Mouse (Mus musculus) kidney, adult 18-20 months (tissue): ENCODE data around the gene Npr3.
"Not testable (repeated sequence)": the region's sequence is repeated elsewhere in the genome, so short reads cannot be mapped to it uniquely, and the experiment has no call there.

Experiments
- DNase-seq: peaks from one replicate; pipeline ENCODE4 v3.0.0; 2021

The Npr3 gene

DNA sequence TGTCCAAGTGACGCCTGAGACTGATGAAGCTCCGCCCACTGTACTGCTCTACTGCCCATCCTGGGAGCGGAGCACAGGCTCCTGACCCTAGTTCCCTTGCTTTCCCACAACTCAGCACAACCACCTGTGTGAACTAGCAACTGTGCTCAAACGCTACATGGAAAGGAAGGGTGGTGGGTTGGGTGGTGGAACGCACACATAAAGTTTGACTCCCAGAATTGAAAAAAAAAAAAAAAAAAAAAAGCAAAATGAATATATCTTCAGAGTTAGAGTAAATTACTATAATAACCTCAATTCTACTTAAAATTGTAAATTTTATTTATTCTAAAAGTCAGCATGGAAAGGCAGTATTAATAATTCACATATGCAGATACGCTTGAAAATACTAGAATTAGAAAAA is 25.3 kb downstream of the Npr3 start:
- no peak for DNase-seq

DNA sequence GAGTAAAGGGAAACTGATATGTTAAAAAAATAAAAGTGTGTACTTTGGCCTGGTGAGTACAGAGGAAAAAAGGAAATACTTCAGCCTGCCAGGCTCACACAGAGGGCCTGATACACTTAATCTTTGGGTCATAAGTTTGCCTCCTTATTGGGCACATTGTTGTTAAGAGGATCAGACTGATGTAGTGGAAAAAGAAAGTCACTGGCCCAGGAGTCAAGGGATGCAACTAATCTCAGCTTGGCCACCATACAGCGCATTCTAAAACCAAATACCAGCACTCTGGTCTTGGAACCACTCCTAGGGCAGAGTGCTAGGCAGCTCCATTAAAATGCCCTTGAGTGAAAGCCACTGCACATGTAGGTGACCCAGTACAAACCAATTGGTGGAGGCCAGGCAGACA is 28.8 kb downstream of the Npr3 start:
- DNase-seq, result no peak

DNA sequence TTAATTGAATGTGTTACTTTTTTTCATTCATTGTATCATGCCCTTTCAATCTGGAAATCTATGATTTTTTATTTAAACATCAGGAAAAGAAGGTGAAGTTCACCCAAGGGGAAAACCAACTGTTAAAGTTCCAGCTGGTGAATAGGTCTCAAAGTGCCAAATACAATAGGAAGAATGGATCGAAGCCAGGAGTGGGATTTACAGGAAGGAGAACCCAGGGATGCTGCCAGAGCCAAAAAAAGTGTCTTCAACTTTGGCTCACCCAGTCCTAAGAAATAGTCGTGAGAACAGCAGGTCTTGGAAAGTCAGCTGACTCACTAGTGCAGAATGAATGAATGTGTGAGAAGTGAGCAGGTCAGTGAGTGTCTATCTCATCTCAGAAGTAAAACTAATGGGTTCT is 29.8 kb downstream of the Npr3 start:
- DNase-seq, result no peak

DNA sequence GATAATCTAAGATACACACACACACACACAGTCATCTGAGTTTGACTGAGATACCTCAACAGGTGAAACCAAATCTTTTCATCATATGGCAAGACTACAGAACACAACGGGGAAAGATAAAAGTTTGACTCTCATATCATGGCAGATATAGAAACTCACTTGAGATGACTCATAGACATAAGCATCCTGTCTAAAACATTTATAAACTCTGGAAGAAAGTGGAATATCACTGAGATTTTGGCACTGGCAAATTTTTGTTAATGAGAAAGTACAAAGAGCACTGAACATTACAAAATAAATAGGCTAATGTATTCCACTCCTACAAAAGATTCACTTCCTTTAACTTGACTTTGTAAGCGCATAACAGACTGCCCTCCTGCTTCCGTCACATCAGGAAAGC is 40.2 kb downstream of the Npr3 start:
- no peak for DNase-seq

DNA sequence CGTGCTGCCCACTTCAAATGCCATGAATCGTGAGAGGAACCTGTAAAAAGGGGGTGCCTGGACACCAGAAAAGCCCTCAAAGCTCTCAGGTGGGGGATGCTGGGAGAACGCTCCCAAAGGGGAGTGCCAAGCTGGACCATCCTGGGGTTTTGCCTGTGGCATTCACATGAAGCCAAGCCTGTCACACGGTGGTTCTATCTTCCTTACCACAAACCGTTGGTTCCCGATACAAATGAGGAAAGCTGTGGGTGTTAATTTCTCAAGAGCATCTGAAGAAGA is 43.6 kb downstream of the Npr3 start:
- DNase-seq, result no peak

DNA sequence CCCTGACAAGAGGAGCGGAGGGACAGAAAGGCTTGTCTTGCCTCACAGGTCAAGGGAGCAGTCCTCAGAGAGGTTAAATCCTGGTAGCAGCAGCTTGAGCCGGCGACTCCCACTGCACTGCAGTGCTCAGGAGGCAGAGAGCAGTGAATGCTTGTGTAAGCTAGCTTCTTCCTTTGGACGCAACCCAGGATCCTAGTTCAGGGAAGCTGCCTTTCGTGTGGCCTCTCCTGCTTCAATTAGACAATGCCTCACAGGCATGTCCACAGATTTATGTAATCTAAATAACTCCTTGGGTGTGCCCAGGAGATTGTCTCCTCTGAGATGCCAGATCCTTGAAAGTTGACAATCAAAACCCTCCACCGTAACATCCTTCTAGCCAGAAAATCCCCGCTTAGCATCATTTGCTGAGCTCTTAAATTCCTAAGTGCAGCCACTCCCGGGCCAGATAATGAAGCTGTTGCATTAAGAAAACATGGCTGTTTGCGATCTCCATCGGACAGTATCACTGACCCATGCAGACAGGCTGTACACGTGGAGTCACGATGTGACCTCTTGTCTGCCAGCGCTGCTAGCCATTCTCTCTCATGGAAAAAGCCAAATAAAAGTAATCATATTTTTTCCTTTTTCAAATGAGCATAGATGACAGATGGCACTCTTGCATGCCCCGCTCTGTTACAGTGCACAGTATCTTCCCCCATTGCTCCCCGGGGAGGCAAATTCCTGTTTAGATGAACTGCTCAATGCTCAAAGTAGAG is 44.1 kb downstream of the Npr3 start:
- no peak for DNase-seq

DNA sequence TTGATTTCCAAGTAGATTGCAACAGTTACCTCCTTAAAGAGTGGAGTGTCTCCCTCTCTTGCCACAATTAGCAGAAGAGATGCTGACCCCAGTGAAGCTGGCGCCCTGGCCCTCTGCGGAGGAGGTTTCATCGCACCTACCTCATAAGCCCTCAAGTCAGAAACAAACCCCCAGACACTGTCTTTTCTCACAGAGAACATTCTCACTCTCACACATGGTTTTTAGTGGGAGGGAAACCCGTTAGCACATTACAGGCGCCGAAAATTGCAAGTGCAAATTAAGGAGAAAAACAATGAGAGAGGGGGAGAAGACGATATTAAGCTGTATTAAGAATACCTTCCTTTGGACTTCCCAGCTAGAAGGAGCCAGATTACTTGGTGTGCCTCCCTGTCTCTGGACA is 44.8 kb downstream of the Npr3 start:
- DNase-seq, result no peak

DNA sequence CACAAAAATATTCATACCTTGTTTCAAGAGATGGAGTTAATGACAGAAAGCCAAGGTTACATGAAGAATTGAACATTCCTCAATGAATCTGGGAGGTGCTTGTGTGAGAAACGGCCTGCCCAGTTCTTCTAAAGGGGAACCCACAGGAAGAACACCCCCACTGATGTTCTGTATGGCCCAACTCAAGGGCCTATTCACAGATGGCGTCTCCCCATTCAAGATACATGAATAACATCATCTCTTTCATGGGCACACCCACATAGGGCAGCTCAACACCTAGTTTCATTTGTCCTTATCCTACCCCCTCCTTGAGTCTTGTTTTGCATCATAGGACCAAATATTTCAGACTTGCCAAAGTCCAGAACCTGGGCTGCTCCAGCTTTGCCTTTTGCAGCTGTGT is 46.8 kb downstream of the Npr3 start:
- no peak for DNase-seq

DNA sequence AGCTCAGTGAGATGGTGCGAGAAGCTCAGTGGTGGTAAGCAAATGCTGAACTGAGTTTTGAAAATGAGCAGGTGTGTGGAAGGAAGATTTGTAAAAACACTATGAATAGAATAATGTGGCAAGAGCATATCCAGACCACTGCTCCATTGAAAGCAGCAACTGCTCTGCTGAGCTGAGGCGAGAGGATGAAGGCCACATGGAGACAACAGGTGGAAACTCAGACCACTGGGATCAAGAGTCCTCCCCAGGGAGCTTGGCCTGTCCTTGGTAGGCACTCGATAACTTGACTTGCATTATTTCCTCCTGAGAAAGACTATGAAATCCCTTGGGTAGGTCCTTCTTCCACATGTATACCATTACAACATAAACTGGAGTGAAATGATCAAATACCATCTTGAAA is 47.3 kb downstream of the Npr3 start:
- DNase-seq, result no peak

DNA sequence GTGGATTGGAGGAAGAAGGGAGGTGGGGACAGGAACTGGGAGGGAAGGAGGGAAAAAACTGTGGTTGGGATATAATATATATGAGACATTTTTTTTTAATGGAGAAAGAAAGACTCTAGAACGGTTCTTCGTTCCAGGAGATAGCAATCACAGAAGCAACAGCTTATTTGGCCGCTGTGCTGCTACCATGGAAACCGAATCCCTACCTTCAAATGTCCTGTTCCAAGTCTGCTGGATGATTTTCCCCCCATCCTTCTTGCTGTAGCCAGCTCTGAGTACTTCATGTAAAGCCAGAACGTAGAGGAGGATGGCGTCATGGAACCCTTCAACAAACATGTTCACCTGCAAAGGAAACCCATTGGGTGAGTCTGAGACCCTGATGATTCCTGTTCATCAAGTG is 48.7 kb downstream of the Npr3 start:
- no peak for DNase-seq

DNA sequence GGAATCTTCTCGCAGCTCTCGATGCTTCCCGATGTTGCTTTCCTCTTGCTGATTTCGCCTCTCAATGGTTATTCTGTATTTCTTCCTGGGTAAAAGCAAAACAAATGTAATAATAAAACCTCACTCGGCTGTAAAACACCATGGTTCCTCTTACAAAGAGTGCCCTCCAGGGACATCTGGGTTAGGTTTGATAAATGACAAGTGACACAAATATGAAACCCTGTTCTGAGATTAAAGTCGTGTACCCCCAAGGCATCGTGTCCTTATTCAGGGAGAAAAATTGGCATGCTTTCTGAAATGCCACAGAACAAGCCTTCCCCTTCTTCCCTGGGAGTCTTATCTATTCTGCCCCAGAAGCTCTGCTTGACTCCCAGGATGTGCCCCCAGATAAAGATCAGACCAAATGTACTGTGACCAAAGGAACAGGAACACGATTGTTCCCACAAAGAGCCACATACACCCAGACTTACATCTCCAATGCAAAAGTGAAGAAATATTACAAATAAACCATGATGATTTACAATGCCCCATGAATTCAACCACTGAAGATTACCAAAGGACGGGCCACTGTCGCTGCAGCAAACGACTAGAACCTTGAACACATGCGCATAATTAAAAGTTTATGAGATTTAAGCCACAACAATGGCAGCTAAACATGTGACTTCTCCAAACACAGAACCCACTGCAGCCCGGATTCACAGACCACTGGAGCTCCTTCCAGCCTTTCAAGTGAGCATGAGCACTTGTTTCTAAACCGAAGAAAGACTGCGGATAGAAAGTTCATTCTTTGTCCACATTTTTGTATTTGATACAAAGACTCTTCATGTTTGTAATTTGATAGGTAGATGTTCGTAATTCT is 61.7 kb downstream of the Npr3 start:
- no peak for DNase-seq

DNA sequence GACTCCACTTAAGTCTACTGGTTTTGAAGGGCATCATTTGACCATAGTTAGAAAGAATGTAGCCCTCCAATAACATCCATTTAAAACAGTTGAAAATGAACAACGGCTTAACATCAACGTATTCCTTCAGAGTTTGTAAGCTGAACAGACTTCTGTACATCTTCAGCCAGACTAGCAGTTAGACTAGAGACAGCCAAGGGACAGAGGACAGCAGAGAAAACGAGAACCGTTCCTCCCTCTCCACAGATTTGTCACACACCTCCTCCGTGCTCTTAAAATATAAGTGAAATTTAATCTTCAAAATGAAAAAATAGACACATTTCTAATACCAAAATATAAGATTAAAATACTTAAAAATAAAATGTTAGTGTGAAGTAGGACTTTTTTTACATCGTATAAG is 63.0 kb downstream of the Npr3 start:
- DNase-seq, result no peak

DNA sequence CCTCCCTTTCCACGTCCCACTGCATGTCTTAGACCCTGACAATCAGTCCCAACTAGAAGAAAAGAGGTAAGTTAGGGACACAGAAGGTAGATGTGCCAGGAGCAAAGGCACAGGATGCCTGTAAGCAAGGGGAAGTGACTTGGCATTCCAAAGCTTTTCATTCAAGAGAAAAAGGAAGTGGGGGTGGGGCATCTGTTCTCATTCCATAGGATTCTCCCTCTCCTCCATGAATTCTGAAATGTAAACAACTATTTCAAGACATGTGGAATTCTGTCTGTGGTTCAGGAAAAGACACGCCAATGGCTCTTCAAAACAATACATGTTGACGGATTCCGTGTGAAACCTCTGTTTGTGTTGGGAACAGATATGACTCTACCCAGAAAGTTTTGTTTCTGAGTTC is 65.3 kb downstream of the Npr3 start:
- no peak for DNase-seq

DNA sequence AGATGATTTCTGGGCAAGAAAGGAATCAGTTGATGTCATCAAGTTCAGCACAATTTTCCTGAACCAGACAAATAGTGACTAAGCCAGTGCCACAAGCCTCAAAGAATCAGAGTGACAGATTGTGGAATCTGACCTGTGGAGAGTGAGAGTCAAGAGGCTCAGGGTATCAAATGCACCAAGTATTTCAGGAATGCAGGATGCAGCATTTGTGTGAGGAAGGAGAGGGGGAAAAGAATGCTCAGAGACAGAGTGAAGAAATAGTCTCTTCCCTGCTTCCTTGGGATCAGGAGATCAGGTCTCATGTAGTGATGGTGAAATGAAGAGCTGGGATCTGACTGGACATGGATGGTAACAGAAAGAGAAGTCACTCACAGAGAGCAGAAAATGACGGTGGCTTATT is 71.2 kb downstream of the Npr3 start:
- no peak for DNase-seq

DNA sequence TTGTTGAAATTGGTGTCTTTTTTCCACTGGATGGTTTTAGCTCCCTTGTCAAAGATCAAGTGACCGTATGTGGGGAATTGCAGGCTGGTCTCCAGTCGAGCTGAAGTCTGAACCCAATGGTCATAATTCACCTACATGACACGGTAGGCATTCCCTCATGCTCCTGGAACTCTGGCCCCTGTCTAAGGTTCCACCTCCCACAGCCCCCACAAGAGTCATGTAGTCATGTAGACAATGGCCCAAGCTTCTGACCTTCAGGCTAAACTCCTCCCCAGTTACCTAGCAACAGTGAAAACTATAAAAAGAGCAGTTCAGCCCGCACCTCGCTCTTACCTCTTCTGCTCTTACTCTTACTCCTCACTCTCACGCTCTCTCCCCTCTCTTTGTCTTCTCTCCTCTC is 84.7 kb downstream of the Npr3 start:
- not testable (repeated sequence) for DNase-seq

DNA sequence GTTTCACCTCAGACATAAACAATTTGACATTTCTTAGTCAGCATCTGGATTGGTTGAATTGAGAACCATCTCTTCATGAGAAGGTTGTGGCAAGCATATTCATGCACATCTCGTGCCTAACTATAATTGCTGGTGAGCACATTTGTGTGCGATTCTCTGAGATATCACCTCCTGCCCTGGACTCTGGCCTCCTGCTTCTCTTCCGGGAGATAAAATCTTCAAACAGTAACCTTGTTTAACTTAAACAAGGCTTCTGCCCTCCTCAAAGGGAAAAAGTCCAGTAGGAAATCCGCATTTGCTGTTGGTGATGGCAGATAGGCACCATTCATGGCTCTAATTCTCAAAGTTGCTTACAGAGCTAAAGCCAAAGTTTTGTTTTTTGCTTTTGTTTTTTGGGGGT is 91.5 kb downstream of the Npr3 start:
- DNase-seq, result no peak

DNA sequence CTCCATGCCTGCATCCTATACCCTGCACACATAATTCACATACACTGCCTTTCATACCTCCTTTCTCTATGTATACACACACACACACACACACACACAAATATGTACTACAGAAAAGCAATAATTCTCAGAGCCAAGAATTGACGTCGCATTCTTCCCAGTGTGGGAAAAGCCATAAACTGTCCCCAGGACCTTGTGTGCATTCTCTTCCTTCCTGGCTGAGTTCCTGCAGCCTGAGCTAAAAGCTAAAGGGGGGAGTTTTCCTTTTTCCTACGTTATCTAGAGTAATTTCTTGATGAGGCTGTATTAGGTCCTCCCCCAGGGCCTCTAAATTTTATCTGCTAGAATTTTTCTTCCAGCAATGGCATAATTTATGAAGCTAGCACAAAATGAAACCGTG is 103.5 kb downstream of the Npr3 start:
- DNase-seq, result no peak

DNA sequence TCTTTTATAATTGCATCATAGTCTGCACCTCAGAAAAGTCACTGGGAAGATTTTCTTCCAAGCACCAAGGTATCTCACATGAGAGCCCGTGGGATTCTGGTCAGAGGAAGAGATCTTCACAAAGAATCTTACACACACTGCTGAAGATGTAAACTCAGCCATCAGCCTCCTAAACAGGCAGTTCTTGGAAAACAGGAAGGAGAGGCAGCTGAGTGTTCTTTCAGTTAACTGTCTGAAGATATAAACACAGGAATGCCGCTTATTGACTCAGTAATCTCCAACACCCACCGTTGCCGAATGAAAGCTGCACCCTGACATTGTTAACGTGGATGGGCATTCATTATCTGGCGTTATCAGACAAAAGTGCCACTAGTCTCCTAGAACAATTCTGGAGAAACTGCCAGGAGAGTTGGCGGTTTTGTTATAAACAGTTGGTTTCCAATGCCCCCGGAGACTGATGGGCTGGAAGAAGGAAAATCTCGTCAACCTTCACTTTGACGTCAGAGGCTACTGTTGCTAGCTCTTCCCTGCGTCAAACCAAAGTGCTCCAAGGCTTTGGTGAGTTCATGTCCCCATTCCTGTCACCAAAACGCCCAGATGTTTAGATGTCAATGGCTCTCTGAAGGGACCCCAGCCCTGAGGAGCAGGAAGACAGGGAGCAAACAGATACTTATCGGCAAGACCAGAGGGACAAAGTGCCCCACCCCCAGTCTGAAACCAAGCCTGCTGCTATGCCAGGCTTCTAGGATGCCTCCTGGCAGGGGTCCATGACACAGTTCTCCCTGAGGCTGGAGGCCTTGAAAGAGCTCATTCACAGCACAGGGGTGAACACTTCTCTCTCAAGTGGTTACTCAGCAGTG is 105.0 kb downstream of the Npr3 start:
- DNase-seq, result peak; percentile 3

DNA sequence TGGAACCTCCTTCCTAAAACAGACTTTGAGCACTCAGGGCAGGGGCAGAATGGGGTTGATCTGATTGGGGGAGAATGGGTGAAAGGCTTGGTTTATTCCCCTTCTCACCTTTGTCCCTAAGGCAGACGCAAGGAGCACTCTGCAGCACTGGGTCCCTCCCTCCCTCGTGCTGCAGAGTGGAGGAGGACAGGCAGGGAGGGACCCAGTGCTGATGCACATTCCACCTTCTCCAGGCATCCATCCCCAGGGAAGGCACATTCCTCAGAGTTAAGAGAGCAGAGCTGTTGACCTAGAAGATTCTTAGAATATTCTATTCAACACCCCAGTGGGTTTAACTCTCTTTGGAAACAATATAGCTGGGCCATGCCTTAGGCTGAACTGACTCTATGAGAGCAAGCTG is 112.5 kb downstream of the Npr3 start:
- DNase-seq, result peak; percentile 4
